Mouse (Mus musculus) adrenal gland, adult 18-20 months (tissue): Measurements from ENCODE around the gene Cep112. TPM values are rescaled to one million over a fixed set of nuclear protein-coding genes. Genes with fewer than 3 reads are reported as not detected.

Experiments used
- DNase-seq, 2 experiments: peaks; one replicate each; pipeline ENCODE4 v3.0.0; 2021 to 2022; ENCODE audit warnings: low spot score in 2 of 2
- long read RNA-seq, 2 experiments: library from polyadenylated mRNA; stranded (forward); transcript quantifications; one replicate each; pipeline ENCODE4 v2.0.0; 2021
- total RNA-seq, 2 experiments: library from RNA; stranded (reverse); gene quantifications; 1 replicate in 1 of 2; 2 replicates in 1 of 2; pipeline ENCODE4 v1.2.3; 2021

The Cep112 gene
- total RNA-seq: 10 to 100 TPM in 1 of 2 experiments, 1 to 10 TPM in 1; 7.1 to 11.9 TPM
- long read RNA-seq, experiment 1, partial matches to known transcripts: 0 of 3 reads
- long read RNA-seq, experiment 1, other reads (novel, unspliced or antisense): 2 of 3 reads
- long read RNA-seq, experiment 2, partial matches to known transcripts: 0 of 7 reads
- long read RNA-seq, experiment 2, other reads (novel, unspliced or antisense): 3 of 7 reads

DNA sequence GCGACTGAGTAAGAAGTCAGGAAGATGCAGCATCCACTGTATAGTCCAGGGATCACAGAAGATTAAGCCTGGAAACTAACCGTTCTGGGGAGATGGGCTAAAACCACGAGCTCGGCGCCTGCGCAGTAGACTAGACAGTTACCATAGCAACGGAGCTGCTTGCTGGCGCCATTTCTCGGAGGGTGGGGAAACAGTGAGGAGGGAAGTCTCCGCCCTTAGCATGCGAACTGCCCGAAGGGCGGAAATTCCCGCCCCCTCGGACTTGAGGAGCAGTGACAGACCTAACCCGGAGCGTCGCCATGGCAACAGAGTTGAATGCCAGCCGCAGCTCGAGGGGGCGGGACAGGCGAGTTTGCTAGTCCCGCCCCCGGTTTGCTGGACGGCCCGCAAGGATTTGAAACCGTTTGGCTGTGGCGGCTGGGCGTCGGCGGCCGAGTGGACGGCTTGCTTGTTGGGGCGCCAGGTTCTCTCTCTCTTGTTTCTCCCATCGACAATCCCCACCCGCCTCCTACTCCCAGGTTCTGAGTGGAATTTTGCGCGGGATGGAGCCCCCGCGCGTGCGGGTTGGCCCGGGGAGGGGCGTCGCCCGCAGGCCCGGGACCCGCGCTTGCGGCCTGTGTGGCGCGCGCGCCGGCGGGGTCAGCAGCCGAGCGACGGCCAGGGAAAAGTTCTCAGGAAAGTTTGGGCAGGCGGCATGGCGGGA, at the start of gene Cep112:
TSS of gene Cep112 (plus strand) at position 304 of the 703 bp plus-strand sequence.
- DNase-seq: peak; percentile 89 to 91

DNA sequence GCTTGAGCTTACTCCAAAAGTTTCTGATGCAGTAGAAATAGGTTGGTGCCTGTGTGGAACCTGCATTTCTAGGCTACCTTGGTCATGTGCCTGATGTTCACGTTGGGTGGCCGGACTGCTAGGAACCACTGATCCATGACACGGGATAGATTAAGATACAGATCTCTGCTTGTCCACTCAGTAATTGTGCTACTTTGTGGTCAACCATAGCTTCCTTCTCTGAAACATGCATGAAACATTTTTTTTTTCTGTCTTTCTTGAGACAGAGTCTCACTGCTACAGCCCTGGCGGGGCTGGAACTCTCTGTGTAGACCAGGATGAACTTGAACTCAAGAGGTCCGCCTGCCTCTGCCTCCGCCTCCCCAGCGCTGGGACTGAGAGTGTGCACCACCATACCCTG, 48.2 kb upstream of the Cep112 start:
- DNase-seq: no peak

DNA sequence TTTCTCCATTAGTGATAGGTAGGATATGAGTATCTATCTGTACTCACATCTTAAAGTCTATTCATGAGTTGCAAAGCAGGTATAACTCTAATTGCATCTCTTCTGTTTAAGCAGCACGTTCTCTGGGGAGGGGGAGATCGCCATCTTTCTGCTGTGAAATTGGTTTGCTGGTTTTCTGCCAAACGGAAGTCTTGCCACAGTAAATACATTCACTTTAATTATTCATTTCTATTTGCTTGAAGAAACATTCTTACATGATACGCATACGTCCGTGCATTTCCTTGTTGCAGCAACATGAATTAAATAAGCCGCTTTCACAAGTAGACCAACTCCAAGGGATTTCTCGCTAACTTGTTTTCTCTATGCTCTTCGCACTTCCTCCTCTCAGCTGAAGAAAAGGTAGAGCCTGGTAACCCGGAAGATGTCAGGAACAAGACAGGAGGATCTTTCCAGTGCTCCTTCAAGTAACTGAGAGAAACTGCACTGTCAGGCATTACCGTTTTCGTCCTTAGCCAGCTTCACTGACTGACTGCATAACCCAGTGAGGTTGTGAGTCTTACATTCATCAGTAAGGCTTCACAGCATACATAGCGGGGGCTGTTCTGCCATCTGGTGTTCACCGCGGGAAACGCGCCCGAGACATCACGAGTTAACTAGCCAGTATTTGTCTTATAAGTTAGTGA, 47.2 kb upstream of the Cep112 start:
- DNase-seq: peak; percentile 65 to 70

DNA sequence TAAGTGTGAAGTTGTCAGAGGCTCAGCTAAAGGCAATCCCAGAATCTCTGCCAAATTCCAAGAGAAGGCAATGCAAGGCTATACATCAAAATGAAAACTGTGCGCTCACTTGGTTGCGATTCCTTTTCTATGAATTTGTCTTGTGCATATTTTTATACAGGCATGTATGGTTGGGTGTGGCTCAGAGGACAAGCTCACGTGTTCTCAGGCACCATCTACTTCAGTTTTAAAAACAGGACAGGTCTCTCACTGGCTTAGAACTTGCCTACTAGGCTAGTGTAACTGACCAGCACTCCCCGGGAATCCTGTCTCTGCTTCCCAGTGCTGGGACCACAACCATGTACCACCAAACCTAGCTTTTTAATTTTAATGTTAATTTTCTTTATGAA, 46.6 kb upstream of the Cep112 start:
- DNase-seq: no peak

DNA sequence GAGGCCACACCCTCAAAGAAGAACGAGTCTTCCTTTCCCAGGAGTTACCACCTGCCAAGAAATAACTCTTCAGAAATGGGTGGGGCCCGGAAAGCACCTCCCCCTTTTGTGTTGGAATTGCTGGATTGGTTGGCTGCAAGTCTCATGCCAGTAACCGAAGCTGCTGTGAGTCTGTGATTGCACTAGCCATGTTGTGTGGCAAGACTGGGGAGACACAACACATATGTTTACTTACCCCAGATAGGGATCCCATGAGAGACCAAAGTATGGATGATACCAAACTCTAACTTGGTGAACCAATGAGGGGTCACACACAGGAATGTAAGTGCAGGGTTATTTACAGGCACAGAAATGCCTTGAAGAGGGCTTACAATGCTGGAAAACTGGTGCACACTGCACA, 42.3 kb upstream of the Cep112 start:
- no peak for DNase-seq

DNA sequence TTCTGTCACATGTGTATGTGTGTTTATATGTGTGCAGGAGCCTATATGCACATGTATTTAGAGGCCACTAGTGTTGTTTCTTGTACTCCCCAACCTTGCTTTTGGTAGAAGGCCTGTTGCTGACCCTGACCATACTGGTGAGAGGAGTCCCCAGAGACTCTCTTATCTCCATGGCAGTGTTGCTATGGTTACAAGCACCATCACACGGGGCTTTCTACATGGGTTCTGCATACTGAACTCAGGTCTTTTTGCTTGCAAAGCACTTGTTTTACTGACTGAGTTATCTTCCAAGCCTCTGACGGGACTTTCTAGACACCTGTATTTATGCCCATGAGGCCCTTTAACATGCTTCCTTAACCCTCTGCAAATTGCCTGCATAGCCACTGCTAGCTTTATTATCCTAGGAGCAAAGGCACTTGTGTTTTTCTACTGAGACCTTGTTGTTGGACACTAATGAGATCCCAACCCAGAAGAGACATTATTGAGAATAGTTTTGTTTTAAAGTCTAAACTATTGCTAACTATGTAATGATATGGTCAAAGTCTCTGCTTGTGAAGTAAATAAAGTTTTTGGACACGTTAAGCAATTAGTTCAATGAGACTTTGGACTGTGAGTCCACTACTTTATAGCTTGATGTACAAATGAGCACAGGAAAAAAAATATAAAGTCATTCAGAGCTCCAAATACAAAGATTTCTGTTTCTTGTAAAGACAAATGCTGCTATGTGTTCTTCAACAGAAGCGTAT, 39.9 kb upstream of the Cep112 start:
- no peak for DNase-seq

DNA sequence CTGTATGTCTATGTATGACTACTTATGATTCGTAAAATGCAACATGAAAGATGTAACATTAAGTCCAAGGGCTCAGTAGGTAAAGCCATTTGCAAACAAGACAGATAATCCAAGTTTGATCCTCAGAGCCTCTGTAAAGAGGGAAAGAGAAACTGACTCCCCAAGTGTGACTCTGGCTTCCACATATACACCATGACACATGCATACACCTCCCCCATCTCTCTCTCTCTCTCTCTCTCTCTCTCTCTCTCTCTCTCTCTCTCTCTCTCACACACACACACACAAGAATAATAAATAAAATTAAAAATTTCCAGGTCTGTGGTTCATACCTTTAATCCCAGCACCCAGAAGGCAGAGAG, 39.3 kb upstream of the Cep112 start:
- no peak for DNase-seq

DNA sequence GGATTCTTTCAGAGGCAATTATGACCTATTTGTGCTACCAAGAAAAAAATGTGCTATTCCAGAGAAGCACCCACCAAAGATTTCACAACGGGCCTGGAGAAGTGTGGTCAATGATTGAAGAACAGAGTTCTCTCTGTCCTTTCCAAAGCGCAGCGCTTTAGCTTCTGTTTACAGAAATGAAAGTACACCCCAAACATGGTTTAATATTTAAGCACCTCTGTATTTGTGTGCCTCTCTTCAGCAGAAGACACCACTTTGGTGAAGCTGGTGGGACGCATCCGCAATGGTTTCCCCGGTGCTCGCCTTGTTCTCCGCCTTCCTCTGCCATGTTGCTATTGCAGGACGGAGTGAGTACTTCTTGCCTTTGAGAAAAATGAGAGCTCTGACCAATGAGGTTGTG, 29.9 kb upstream of the Cep112 start:
- no peak for DNase-seq

DNA sequence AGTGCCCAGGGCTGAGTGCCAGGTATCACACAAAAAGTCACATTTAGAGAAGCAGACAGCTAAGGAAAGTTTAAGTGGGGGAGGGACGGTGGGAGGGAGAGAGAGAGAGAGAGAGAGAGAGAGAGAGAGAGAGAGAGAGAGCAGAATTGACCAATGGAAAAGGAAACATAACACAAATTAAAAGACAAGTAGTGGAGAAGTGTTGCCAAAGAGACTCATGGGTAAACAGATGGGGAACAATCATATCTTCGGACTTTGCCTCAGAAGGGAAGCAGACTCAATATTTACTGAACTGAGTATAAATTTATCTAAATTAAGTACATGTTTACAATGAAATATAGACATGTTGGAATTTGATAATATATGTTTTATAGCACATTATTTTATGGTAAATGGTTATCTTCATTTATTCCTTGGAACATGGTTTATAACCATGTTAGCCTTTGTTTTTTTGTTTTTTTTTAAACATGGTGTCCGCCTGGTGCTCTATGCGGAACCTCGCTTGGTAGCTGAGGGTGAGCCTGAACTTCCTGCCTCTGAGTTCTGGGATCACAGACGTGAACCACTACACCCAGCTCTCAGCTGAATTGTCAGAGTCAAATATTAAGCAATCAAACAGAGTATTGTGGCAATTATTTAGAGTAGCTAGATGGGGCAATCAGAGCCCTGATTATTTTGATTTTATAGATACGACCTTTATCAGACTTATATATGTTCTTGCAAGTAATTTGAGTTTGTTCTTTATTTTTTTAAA, 28.7 kb upstream of the Cep112 start:
- no peak for DNase-seq

DNA sequence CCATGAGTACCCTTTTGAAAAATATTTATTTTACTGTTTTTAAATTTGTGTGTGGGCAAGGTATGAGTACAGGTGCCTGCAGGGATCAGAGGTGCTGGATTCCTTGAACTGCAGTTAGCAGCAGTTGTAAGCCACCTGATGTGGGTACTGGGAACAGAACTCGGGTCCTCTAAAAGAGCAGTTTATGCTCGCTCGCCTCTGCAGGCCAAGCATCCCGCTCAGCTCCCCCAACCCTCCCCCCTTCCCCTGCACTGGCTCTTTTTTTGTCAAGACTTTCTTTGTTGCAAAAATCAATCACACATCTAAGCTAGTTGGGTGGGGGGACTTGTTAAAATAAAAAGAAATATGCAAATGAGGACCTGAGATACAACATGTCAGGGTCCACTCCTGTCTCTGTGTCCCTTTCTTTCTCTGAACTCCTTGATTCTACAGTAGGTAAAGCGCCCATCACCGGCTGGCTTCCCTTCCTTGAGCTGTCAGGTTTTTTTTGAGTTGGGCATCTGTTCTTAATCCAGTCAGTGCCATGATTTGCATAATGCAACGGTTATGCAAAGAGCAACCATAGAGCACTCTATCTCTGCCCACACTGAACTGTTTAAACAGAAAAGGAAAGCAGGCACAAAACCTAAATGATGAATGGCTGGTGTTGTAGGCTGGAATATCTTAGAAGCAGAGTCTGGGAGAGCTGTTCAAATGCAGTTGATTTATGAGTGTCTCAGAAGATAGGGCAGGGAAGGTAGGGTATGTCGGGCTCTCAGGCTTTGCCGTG, 14.9 kb upstream of the Cep112 start:
- DNase-seq: no peak

DNA sequence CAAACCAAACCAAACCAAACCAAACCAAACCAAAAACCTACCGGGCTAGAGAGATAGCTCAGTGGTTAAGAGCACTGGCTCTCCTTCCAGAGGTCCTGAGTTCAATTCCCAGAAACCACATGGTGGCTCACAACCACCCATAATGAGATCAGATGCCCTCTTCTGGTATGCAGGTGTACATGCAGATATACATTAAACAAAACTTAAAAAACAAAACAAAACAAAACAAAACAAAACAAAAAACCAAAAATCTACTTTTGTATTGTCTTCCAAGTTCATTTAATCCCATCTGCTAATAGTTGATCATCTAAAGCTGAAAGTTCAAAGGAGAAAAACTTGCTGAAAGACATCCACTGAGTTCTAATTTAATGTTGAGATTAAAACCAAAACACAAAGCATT, 8.6 kb upstream of the Cep112 start:
- no peak for DNase-seq

DNA sequence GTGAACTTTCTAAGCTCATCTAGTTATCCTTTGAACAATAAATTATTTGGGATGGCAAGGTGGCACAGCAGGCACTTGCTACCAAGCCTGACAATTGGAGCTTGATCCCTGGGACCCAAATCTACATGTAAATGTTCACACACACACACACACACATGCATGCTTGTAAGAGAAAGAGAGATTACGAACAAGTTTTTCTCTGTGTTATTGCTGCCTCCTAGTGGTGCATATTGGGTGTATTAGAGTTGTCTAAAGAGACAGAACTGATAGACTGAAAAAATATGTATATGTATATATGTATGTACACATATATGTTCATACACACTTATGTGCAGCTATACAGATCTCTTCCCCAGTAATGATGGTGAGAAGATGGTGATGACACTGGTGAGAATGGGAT, 6.5 kb upstream of the Cep112 start:
- no peak for DNase-seq

DNA sequence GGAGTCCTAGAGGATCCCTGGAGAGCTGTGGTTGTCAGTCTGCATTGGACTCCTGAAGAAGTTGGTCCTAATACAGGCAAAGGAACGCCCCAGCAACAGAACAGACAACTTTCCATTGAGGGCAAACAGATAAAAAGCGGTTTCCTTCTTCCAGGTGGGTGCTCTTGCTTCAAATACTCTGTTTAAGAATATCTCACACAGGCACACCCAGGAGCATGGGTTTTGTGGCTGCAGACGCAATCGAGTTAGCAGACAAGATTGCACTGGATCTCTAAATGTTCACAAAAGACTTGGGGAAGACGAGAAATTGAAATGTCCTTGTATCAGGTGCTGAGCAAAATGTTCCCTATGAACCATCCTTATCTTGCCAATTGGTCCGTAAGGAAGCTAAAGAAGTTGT, 5.8 kb upstream of the Cep112 start:
- no peak for DNase-seq

DNA sequence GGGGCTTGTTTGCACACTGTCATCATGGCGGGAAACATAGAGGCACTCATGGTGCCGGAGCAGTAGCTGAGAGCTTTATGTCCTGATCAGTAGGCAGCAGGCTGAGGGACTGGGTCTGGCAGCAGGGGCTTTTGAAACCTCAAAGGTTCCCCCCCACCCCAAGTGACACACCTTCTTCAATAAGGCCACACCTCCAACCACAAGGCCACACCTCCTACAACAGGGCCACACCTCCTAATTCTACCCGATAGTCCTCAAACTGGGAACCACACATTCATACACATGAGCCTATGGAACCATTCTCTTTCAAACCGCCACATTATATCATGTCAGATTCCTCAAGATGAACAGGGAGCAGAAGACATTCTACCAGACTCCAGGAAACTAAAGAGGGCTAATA, 4.2 kb upstream of the Cep112 start:
- DNase-seq: no peak

DNA sequence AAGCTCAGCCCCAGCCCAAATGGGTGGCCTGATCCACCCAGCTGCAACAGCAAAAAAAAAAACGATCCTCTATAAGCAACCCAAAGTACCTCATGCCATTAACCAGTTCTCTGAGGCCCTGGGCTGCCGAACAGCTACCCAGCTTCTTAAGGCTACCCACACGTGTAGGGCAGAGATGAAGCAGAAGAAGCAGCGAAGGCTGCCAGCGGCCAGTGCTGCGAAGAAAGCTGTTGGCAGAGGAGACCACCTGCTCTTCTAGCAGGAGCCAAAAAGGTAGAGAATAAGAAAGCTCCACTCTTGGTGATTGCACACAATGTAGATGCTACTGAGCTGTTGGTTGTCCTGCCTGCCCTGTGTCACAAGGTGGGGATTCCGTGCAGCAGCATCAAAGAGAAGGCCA, 1.8 kb upstream of the Cep112 start:
- no peak for DNase-seq

DNA sequence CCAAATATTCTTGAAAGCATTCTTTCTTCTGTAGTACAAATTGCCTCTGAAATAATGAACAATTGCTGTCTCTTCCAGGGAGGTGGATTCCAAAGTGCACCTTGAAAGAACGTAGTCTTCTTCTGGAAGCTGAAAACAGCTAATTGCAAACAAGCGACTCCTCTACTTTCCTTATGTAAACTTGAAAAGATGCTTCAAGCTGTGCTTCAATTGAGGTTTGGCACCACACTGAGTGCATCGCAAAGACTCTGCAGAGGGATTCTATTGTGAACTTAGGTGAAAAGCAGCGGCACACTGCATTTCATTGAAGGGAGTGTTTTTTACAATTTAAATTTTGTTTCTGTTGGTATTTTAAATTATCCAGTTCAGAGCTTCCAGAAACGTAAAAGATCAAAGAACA, 881 bp upstream of the Cep112 start:
- no peak for DNase-seq

DNA sequence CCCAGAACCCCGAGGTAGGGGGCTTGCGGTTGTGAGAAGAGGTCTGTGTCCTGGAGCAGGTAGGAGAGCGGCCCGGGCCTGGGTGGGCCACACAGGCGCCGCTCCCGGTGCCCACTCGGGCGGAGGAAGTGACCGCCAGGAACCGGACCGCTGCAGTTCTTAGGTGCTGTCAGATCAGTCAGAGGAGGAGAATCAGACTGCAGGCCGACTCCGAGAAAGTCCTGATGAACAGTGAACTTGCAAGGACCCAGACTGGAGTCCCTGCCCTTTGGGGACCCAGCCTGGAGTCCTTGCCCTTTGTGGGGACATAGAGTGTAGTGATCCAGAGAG, 565 bp downstream of the Cep112 start:
- DNase-seq: peak in 1 of 2 experiments; percentile 46

DNA sequence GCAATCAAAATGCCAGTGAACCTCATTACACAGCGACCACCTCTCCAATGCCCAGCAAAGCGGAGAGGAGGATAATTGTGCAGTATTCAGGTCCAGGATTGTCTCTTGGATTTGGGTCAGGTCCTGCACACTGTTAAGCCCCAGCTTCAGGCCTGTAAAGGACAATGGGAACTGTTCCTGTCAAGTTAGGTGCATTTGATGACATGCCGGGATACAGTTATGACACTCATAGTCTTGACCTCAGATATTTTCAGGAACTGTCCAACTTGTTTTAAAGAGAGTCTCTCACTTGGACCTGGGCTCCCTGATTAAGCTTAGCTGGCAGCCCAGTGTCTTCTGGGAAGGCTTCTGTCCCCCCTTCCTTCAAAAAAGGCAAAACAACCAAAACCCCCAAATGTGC, 1.1 kb downstream of the Cep112 start:
- no peak for DNase-seq

DNA sequence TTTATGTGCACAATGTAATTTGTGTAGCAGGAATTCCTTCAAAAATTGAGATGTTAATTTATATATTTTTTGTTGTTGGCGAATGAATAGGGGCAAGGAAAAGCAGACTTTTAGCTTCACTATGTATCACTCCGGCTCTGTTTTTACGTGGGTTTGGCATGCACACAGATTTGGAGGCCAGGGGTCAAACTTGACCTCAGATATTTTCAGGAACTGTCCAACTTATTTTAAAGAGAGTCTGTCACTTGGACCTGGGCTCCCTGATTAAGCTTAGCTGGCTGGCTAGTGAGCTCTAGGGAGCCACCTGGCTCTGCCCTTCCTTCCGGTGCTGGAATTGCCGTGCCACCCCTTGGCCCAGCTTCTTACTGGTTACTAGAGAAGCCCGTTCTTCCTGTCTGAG, 2.2 kb downstream of the Cep112 start:
- DNase-seq: no peak

DNA sequence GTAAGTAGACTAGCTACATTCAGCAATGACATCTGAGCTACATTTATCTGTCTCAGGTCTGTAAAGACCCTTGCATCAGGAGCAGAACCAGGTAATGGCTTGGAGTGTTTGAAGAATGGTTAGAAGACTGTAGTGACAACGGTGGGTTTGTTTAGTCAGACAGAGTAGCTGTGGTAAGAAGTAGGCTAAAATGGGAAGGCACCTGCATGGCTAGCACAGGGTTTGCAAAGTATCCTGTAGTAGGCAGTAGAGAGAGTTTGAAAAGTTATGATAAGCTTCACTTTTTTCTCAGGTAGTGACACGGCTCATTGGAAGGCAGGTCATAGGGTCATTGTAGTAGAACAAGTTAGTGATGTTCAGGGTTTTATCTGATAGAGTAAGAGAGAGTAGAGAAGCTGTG, 4.1 kb downstream of the Cep112 start:
- no peak for DNase-seq
